Mouse (Mus musculus) kidney, adult 8-10 months (tissue): ENCODE data around the gene Phox2a.

ENCODE experiments used
- DNase-seq, 2 experiments: peaks; one replicate each; pipeline ENCODE4 v3.0.0; 2022

Gene Phox2a

DNA sequence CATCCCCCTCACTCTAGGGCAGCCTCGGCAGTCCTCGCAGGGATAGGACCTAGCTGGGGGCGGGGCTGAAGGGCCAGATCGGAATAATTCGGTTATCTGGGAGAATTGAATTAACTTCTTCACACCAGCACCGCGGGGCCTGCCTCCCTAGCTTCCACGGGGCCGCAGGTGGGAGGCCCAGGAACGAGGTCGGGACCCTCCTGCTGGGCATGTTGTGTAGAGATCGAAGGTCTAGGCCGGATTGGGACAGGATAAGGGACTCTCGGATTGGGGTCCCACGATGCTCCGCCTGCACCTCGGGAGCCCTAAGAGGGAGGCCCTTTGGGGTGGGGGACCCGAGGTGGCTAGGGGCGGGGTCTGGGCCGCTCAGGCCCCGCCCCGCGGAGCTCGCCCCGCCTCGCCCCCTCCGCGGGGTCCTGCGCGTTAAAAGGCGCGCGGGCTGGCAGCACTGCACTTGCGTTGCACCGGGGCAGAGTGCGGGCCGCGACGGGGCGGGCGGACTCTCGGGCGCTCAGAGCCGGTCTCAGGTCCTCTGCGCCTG, at the start of gene Phox2a:
TSS of gene Phox2a (plus strand) at position 453 of the 541 bp plus-strand sequence.
- DNase-seq, result no peak

DNA sequence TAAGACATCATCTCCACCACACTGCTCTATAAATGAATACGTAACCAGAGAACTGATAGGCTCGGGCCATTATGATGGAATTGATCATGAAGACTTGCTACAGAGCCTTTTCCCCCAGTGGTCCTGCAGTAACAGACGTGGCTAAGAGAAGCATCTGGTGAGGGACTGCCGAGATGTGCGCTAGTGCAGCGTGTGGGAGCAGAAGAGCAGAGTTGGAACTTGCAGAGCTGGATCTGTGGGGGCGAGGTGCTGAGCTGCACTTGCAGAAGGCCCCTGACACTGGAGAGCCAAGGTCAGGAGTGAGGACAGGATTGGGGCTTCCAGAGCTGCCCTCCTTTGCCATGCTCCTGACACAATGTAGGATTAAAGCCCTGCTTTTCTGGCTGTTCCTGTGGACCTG, 48.1 kb upstream of the Phox2a start:
- no peak for DNase-seq

DNA sequence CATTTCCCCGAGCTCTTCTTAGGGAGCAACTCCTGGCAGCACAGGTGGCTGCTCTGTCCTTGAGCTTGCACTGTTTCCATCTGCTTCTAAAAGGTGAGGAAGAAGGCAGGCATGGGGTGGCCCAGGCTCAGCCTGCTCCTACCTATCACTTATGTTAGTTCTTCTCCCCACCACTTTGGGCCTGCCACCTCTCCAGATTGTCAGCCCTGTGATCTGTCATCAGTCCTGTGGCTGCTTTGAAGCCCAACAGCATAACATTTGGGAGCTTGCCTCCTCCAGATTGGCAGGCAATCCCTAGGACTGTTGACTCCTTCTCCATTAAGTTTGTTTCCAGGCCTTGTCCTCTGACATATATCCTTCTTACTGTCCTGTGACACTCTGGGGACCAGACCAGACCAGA, 46.5 kb upstream of the Phox2a start:
- no peak for DNase-seq

DNA sequence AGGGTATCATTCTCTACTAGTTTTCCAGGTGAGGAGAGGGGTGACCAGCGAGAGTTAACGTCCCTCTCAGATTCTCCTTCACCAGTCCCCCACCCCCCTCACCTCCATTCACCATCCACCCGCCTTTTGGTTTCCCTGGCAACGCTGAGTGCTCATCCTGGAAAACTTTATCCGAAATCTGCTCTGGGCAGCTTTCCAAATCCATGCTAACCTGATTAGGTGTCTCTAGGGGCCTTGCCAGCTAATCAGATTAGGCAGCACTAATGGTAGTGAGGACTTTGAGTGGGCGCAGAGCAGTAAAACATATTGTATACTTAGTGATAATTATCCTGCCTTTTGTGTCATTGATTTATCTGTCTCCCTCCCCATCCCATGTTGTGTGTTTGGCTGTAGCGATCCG, 45.4 kb upstream of the Phox2a start:
- DNase-seq, result no peak

DNA sequence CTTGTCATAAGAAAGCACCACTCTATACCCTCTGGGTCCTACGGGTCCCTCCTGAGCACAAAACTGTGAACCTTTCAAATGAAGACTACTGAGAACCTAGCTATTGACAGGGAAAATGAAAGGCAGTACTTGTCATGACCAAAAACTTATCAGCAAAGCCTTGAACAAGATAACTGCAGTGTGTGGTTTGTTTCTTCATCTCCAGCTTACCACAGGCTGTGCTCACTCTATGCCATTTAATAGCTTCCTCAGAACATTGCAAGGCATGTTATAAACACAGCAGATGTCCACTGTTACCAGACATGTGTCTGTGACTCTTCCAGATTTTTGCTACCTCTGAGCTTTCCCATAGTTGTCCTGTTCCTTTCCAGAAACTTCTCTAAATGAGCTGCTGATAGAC, 41.1 kb upstream of the Phox2a start:
- DNase-seq, result no peak

DNA sequence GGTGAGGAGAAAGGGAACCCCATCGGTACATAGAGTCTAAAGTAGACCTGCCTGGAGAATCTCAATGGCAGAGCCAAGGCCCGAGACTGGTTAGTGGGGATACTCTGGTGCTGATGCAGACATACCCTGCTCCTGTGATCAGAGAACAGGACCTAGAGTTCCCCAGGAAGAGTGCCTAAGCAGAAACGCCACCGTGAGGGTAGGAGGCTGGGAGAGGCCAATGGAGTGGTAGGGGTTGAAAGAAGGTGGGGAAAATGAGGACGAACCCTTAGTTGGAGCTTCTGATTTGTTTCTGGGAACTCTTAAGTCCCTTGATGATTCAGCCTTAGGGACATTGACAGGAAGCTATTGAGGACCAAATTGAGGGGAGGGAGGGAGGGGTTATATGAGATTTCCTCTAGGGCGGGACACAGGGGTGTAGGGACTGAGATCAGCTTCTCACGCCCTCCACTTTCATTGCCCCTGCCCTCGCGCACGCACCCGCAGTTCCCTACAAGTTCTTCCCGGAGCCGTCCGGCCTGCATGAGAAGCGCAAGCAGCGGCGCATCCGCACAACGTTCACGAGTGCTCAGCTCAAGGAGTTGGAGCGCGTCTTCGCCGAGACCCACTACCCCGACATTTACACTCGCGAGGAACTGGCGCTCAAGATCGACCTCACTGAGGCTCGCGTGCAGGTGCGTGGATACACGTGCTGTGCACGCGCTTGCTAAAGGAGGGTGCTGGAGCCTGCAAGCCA, 2.4 kb downstream of the Phox2a start:
- no peak for DNase-seq

DNA sequence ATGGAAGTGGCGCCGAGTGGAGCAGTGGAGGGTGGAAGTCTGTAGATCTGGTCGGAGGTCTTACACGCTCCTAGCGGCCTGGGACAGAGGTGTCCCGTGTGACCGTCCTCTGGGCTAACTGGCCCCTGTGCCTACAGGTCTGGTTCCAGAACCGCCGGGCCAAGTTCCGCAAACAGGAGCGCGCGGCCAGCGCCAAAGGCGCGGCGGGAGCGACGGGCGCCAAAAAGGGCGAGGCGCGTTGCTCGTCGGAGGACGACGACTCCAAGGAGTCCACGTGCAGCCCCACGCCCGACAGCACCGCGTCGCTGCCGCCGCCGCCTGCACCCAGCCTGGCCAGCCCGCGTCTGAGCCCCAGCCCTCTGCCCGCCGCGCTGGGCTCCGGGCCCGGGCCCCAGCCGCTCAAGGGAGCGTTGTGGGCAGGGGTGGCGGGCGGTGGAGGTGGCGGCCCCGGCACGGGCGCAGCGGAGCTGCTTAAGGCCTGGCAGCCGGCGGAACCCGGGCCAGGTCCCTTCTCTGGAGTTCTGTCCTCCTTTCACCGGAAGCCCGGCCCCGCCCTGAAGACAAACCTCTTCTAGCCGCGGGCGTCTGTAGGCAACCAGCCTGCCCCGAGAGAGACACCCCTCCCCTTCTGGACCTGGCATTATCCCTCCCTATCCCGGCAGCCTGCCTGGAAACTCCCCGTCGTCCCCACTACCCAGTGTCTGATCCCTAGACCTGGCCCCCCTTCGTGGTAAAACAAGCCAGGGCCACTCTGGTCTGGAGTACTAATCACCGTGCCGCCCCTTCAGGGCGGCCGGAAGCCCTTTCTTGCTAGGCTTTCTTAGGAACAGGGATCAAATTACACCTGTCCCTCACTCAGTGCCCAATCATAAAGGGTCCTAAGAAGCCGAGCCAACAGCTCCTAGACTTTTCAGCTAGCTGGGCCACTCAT, 3.7 kb downstream of the Phox2a start:
- DNase-seq, result peak; percentile 39 to 41

DNA sequence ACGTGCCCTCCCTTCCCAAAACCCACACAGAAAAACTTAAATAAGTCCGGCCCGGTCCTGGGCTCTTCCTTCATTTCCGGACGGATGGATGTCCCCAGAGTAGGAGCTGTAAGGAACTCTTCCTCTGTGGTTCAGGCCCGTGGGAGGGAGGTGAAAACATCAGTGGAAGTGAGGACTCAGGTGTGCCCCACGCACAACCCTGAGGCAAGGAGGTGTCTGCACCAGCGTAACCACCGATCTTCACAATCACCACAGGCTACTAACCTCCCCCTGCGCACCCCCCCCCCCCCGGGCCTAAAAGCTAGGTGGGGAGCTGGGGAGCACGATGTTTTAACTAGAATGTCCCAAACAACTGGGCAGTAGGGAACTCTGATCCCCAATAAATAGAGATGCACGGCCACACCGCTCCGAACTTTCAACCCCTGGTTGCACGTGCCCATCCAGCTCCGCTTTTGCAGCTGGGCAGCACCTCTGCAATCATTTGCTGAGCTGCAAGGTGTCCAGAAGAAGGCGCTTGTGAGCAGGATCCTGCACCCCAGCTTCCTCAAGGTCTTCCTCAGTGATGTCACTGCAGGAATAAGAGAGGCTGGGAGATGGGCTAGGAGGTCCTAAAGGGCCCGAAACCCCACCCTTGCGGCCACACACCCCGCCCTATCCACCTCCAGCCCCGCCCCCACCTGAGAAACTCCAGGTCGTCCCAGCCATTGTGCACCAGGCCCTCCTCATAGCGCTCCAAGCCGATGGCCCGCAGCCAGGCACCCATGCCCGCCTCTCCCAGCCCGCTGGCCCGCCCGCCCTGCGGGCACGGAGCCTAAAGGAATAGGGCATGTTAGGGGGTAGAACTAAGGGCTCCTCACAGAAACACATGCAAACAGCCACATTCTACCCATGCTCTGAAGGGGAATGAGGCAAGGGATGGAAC, 5.0 kb downstream of the Phox2a start:
- peak; percentile 52 to 54 for DNase-seq

DNA sequence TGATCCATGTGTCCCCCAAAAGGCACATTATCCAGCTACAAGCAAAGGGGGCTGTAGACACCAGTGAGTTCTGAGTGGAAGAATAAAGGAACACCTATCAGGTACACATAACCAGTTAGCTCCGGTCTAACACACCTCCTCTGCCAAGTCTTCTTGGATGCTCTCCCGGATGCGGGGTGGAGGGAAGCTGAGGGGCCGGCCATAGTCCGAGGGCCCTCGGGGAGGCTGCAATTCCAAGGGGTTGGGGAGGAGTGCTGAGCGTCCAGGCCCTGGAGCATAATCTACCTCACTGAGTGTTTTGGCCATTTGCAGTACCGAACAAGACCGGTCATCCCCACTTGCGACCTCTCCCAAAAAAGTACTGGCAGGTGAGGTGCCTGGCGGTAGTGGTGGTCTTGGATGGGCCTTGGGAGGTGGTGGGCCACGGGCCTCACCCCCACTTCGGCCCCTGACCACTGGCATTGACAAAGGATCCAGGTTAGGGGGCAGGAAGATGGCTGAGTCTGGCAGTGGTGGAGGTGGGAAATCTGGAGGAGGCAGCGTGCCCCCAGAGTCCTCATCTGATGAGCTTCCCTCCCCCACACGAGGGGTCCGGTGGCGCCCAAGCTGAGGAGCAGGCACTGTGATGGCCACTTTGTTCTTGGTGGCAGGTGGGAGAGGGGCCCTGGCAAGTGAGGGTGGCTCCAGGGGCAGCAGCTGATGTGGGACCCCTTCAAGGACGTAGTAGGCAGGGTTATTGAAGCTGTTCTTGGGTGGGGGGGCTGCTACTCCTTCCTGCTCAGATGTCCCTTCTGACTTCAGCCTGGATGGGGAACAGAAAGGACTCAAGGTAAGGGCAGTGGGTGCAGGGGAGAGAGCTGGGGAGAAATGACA, 5.9 kb downstream of the Phox2a start:
- peak; percentile 65 to 81 for DNase-seq

DNA sequence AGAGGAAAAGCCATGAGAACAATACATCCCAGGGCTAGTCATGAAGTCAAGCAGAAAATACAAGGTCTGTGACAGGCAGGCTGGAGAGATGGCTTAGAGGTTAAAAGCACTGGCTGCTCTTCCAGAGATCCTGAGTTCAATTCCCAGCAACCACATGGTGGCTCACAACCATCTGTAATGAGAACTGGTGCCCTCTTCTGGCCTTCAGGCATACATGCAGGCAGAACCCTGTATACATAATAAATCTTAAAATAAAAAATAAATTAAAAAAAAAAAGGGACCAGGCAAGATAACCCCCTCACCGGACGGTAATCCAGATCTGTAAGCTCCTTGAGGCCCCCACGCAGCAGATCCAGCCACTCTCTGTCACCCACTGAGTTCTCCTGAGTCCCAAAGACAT, 12.3 kb downstream of the Phox2a start:
- DNase-seq, result no peak

DNA sequence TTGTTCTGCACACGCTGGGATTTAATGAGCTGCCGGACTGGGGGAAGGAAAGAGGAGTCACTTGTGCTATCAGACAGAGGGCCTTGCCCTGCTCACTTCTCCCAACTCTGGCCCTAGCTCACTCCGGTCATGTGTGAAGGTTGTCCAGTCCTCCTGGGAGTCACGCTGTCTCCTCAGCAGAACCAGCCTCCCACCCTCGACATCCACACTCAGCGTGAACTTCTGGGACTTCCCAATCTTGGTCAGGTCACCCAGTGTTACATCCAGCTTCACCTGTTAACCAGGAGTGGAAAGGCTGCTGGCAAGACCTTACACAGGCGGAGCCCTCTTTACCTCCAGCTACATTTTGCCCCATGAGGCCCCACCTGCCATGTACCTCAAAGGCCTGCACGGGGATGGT, 13.3 kb downstream of the Phox2a start:
- no peak for DNase-seq

DNA sequence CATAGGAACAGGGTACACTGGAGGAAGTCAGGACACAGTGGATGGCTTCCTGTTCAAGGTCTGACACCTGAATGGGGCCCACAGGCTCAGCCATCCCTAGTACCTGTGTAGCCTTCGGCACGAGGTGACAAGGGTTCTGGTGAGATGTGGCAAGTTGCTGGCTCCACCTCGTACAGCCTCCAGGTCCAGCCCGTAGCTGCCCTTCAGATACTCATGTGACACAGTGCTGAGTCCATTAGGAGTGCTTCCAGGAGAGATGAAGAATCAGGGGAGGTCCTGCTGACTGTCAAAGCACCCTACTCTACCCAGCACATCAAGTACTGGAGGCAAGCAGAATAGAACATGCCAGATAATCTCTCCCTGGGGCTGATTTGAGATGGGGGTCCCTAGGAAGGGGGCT, 14.3 kb downstream of the Phox2a start:
- DNase-seq, result no peak

DNA sequence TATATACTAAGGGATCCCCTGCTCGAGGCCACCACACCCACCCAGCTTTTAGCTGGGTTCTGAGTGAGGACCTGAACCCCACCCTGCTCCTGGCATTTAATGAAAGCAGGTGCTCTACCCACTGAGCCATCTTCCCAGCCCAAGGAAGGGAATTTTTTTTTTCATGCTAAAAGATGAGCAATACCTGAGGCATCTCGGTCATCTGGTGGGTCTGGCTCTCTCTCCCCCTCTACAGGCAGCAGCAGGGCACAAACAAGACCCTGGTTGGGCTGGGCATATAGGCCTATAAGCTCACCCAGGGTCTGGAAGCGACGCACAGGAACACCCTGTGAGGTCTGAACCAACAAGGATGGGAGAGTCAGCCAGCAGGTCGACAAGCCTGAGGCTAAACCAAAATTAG, 15.2 kb downstream of the Phox2a start:
- DNase-seq, result no peak

DNA sequence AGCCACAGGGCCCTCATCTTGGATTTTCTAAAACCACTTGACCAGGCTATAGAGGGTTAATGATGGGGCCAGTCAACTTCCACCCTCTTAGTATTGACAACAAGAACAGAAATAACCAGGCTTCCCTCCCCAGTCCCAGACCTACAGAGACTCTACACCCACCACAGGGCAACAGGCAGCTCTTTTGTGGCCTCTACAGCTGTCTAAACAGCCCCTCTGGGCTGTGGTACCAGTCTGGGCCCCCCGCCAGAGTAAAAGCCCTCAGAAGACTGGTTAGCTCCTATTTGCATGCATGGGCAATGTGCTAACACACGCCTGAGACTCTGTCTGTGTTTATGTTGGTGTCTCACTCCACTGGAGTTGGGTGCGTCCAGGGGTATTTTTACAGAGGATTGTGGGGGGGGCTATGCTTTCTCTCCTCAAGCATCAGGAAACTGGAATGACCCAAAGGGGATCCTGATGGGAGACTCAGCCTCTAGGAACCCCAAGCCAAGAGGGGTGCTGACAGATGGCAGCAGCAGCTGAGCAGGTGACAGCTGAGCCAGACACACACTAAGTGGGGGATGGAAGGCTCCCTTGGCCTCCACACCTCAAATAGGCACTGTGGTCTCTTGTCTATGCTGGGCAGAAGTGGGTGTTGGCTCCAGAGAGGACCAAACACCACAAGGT, 15.9 kb downstream of the Phox2a start:
- no peak for DNase-seq

DNA sequence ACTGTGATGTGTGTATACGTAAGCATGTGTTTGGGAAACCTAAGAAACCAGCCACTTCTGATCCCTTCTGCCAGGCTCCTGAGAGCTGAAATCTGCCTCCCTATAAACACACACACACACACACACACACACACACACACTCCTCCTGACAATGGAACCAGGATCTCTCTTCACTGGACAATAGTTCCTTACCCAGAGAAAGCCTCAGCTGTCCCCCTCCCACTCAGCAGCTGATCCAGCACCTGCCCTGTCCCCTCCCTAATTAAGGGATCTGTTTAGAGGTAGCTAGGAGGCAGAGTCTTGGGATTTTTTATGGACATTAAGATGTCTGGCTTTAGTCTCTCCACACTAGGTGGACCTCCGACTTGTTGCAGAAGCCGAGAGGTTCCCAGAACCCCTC, 16.8 kb downstream of the Phox2a start:
- no peak for DNase-seq

DNA sequence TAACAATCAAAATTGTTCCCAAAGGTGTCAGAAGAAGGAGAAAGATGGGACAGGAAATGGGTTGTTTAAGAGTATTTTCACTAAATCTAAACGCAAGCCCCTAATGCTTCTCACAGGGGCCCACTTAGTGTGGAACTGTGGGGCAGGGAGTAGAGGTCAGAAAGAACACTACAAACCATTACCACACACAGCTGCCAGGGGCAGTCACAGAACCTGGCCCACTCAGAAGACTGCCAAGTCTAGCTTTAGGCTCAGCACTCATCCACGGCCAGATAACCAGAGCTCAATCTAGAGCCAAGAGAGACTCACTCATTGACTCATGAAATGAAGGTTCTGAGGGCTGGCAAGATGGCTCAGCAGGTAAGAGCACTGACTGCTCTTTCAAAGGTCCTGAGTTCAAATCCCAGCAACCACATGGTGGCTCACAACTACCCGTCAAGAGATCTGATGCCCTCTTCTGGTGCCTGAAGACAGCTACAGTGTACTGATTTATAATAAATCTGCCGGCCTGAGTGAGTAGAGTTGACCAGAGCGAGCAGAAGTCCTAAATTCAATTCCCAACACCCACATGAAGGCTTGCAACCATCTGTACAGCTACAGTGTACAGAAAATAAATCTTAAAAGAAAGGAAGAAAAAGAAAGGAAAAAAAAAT, 17.5 kb downstream of the Phox2a start:
- no peak for DNase-seq

DNA sequence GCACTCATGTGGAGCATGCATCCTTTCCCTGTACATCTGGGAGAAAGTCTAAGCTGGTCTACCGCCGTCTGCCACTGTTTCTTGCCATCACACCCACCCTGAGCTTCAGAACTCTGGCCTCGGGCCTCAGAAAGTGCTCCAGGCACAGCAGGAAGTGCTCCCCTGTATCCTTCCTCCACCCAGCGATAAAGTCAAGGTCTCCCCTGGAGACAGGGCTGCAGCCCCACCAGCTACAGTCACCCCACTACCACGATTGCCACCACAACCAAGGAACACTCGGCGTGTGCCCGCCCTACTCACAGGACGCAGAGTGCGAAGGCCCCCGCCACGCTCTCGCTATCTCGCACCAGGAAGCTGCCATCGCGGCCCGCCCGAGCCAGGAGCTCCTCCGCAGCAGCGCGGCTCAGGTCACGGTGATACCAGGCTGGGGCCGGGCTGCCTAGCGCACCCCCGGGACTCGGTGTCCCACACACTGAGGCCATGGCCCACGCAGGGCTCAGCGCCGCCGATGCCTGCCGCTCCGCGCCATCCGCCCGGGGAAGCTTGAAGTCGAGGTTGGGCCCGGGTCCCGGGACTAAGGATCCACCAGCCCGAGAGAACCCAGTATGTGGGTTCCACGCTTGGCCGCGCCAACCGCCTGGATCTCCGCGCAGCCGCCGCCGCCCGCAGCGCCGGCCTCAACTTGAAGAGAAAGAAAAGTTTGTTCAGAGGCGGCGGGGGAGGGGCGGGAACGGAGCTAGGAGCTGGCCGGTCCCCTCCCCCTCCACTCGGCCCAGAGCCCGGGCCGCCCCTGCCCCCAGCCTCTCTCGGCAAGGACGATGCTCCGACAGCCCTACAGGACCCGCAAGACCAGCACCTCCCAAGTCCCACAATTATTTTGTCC, 18.4 kb downstream of the Phox2a start:
- peak; percentile 43 to 63 for DNase-seq

DNA sequence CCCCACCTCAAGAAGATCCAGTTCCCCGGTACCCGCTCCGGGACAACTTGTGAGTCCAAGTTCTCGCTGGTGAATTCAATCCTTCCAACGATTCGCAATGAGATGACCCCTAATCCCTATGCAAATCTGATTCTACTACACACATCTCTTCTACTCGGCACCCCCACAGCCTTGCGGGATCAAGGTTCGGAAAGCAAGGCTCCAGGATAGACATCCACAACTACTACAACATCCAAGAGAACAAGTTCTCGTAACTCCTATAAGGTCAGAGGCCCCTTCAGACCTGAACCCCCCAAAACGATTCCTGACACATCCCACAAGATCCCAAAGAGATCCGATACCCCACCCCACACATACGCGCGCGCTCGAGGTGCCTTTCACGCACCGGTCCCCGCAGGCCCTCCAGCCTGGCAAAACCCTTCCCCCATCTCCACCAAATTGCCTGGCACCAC, 19.1 kb downstream of the Phox2a start:
- DNase-seq, result peak; percentile 28 to 46
